Mouse (Mus musculus): ENCODE results near the gene Ascc1. TPM values are rescaled to one million over a fixed set of nuclear protein-coding genes. Genes with fewer than 3 reads are reported as not detected.

The Ascc1 gene
- total and polyA plus RNA-seq, 3 experiments: 17.0 to 37.9 TPM; not detected in 1

DNA sequence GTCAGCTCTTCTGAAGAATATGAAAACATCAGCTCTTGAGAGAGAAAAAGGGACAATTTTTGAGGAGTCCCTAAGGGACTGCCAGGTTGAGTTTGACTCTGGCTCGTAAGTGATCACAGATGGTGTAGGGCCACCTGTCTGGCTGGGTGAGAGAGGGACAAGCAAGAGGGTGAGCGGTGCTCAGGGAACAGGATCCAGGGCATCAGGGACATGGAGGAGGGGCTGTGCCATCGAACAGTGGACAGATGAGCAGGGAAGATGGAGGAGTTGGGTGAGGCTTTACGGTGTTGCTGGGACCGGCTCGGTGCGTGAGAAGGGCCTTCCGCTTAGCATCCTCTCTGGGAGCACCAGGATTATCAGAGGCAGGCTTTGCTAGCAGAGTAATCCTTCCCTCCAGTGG lies 106.7 kb downstream of the Ascc1 start:
- Histone ChIP-seq H3K27ac (ENCODE audit: control insufficient read depth, low read depth, low read length) (no peak overlapping the region), H3K36me3 (ENCODE audit: control insufficient read depth in 1 of 2, insufficient read depth in 2 of 2, low read length in 2 of 2) (no peaks in the 10 kb centered on the region), H3K9ac (ENCODE audit: control insufficient read depth, low read depth, low read length, poor library complexity, severe bottlenecking) (no peak overlapping the region), H3K27me3 (ENCODE audit: control insufficient read depth in 1 of 2, insufficient read depth in 2 of 2, low read length in 2 of 2) (peaks cover 0 to 4% of the 10 kb centered on the region in 2 experiments; a peak in 2 of 4 replicates), H3K4me1 (ENCODE audit: control insufficient read depth in 1 of 2, insufficient read depth in 2 of 2, low read length in 2 of 2) (no peaks in the 10 kb centered on the region), H3K4me3 (ENCODE audit: control insufficient read depth in 1 of 2, insufficient read depth in 1 of 2, low read depth in 2 of 2, low read length in 2 of 2) (no peak overlapping the region), H3K79me2 (ENCODE audit: control insufficient read depth, insufficient read depth, low read length, poor library complexity) (no peaks in the 10 kb centered on the region), H3K9me3 (replicated peaks; ENCODE audit: insufficient read depth, low read length) (no peaks in the 10 kb centered on the region)
- TF ChIP-seq POLR2AphosphoS5 (IDR thresholded peaks at IDR 0.05; ENCODE audit: borderline replicate concordance, low read depth, low read length) (no peak), ZMIZ1 (IDR thresholded peaks at IDR 0.05; ENCODE audit: low read depth, low read length) (no peak), RCOR1 (IDR thresholded peaks at IDR 0.05; ENCODE audit: low read depth, low read length) (no peak), RAD21 (IDR thresholded peaks at IDR 0.05; ENCODE audit: low read depth, low read length) (no peak), ELF1 (IDR thresholded peaks at IDR 0.05; ENCODE audit: low read depth, low read length) (no peak), MAZ (IDR thresholded peaks at IDR 0.05; ENCODE audit: low read depth, low read length) (no peak), ZKSCAN1 (IDR thresholded peaks at IDR 0.05; ENCODE audit: low read depth, low read length) (no peak), BHLHE40 (IDR thresholded peaks at IDR 0.05; ENCODE audit: borderline replicate concordance, low read depth, low read length) (no peak), NELFE (IDR thresholded peaks at IDR 0.05; ENCODE audit: low read depth, low read length) (no peak), USF2 (IDR thresholded peaks at IDR 0.05; ENCODE audit: borderline replicate concordance in 1 of 2, insufficient read depth in 1 of 2, low read depth in 1 of 2, low read length in 2 of 2) (no peak)
- DNase-seq (ENCODE audit: low read depth, low spot score): no peak

DNA sequence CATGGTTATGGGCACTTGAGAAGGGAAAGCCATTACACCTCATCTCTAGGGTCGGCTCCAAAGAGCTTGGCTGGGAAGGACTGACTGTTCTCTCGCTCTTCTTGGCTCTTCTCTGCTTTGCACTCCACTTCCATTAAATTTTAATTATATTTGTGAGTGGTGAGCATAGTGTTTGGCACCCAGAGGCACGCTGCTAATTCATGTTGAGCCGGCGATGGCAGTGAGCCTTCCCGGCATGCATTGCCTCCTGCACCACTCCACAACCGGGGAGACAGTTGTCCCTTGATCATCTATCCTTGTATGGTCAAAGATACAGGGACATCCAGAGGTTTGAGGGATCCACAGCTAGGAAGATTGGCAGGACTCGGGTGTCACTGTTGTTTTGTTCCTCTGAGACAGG lies 107.4 kb downstream of the Ascc1 start:
- DNase-seq (ENCODE audit: low read depth, low spot score): no peak
- Histone ChIP-seq H3K9me3 (replicated peaks; ENCODE audit: insufficient read depth, low read length) (no peaks in the 10 kb centered on the region), H3K4me3 (ENCODE audit: control insufficient read depth in 1 of 2, insufficient read depth in 1 of 2, low read depth in 2 of 2, low read length in 2 of 2) (no peak overlapping the region), H3K27ac (ENCODE audit: control insufficient read depth, low read depth, low read length) (no peak overlapping the region), H3K4me1 (ENCODE audit: control insufficient read depth in 1 of 2, insufficient read depth in 2 of 2, low read length in 2 of 2) (no peaks in the 10 kb centered on the region), H3K36me3 (ENCODE audit: control insufficient read depth in 1 of 2, insufficient read depth in 2 of 2, low read length in 2 of 2) (no peaks in the 10 kb centered on the region), H3K79me2 (ENCODE audit: control insufficient read depth, insufficient read depth, low read length, poor library complexity) (no peaks in the 10 kb centered on the region), H3K9ac (ENCODE audit: control insufficient read depth, low read depth, low read length, poor library complexity, severe bottlenecking) (no peak overlapping the region), H3K27me3 (ENCODE audit: control insufficient read depth in 1 of 2, insufficient read depth in 2 of 2, low read length in 2 of 2) (peaks cover 0 to 4% of the 10 kb centered on the region in 2 experiments; a peak in 2 of 4 replicates)
- TF ChIP-seq MXI1 (IDR thresholded peaks at IDR 0.05; ENCODE audit: low read depth, low read length): no peak
- TF ChIP-seq CTCF (IDR thresholded peaks at IDR 0.05 in 2 of 3, conservative IDR thresholded peaks at IDR 0.05 in 1 of 3; ENCODE audit: control insufficient read depth in 1 of 3, insufficient read depth in 1 of 3, low read depth in 2 of 3, low read length in 3 of 3, poor library complexity in 1 of 3, severe bottlenecking in 1 of 3): no peak
- TF ChIP-seq EP300 (IDR thresholded peaks at IDR 0.05; ENCODE audit: low read depth in 1 of 2, low read length in 2 of 2): no peak
- TF ChIP-seq POLR2AphosphoS5 (IDR thresholded peaks at IDR 0.05; ENCODE audit: borderline replicate concordance, low read depth, low read length): no peak

DNA sequence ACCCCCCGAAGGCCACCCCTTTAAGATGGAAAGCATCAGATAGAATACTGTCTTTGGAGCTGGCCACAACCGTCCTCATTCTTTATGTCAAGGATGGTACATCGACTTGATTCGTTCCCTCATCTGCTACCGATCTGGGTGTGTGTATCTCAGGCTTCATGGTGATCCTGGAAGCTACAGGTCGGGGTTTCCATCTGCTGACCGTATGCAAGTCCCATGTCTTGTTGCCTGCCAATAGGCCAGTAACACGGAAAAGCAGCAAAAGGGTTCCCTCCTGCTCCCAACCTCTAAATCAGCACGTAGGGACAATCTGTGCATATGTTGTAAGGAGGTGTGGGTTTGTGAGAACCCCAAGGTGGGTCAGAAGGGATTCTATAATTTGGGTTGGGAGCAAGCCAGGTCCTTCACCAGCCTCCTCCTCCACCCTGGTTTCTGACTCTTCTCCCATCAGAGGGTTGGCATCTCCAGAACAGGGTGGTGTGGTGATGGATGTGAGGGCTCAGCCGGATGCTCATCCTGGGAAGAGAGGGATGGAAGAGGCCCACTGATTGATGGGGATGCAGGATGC lies 108.4 kb downstream of the Ascc1 start:
- peaks cover 0 to 4% of the 10 kb centered on the region in 2 experiments; a peak in 2 of 4 replicates for H3K27me3 ChIP-seq (ENCODE audit: control insufficient read depth in 1 of 2, insufficient read depth in 2 of 2, low read length in 2 of 2)
- no peak for DNase-seq (ENCODE audit: low read depth, low spot score)
- no peak for TF ChIP-seq ZKSCAN1 (IDR thresholded peaks at IDR 0.05; ENCODE audit: low read depth, low read length)
- no peaks in the 10 kb centered on the region for H3K4me1 ChIP-seq (ENCODE audit: control insufficient read depth in 1 of 2, insufficient read depth in 2 of 2, low read length in 2 of 2)
- no peaks in the 10 kb centered on the region for H3K79me2 ChIP-seq (ENCODE audit: control insufficient read depth, insufficient read depth, low read length, poor library complexity)
- H3K9ac ChIP-seq (ENCODE audit: control insufficient read depth, low read depth, low read length, poor library complexity, severe bottlenecking): no peak overlapping the region
- no peak overlapping the region for H3K4me3 ChIP-seq (ENCODE audit: control insufficient read depth in 1 of 2, insufficient read depth in 1 of 2, low read depth in 2 of 2, low read length in 2 of 2)
- H3K9me3 ChIP-seq (replicated peaks; ENCODE audit: insufficient read depth, low read length): no peaks in the 10 kb centered on the region
- no peak overlapping the region for H3K27ac ChIP-seq (ENCODE audit: control insufficient read depth, low read depth, low read length)
- no peaks in the 10 kb centered on the region for H3K36me3 ChIP-seq (ENCODE audit: control insufficient read depth in 1 of 2, insufficient read depth in 2 of 2, low read length in 2 of 2)
